Mouse (Mus musculus) kidney, postnatal 10 days (tissue): ENCODE results near the gene Ptpn22.

Source experiments
- DNase-seq: peaks from one replicate; pipeline ENCODE4 v3.0.0; 2021; ENCODE audit warnings: mixed read lengths

The Ptpn22 gene

DNA sequence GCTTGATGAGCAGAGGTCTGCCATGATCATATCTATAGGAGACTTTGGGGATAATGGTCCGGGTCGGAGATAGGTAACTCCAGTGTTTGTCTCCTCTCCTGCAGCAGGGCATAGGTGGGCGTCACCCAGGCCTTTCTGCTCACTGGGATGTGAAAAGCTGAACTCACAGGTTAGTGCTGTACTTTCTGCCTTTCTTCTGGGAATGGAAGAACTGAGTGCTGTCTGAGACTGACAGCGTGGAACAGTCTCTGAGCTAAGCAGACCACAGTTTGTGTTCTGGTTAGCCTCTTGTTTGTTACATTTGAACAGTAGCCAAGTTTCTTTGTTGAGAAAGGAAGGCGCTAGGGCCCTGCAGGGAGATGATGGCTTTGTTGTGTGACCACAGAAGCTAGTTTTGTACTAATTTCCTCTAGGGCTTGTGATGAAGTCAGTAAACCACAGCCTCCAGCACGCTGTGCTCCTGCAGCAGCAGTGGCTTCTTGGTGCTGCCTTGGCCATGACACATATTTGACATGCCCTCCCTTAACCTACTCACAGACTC, 326 bp downstream of the Ptpn22 start:
- peak; percentile 13 for DNase-seq

GRCm38 (mm10) chr3:103862721-103863220, 3.2 kb downstream of the Ptpn22 start:
- no peak for DNase-seq

DNA sequence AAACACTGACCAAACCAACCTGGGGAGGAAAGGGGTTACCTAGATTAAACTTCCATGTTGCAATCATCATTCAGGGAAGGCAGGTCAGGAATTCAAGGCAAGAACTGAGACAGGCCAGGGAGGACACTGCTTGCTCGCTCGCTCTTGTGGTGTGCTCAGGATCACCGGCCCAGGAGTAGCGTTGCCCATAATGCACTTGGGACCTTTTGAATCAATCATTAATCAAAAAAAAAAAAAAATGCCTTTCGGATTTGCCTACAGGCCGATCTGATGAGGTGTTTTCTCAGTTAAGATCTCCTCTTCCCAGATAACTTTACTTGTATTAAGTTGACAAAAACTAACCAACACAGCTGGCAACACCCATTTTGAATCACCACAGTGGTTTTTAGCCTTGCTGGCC, 4.6 kb downstream of the Ptpn22 start:
- DNase-seq, result peak; percentile 12

DNA sequence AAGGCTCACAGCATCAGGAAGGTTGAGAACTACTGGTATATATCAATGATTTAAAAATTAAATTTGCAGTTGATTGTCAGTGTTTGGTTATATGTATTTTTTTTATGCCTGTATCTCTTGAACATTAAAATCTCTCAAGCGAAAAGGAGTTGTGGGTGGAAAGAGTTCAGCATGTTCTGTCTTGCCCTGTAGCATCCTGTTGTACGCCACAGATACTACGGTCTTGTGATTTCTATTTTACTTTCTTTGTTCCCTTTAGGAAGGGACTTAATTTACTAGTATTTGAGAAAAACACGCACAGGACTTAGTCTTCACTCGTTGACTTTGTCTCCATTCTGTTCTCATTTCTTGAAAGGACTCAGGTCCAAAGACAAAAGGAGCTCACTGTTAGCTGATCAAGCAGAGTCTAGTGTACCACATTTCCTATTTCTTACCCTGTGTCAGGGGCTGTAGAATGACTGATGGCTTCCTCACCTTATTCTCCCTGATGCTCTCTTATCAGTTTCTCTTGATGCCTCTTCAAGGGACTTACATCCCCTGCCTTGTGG, 7.9 kb downstream of the Ptpn22 start:
- DNase-seq, result no peak

GRCm38 (mm10) chr3:103868008-103868407, 8.4 kb downstream of the Ptpn22 start:
- DNase-seq, result no peak

GRCm38 (mm10) chr3:103872663-103873098, 13.1 kb downstream of the Ptpn22 start:
- no peak for DNase-seq

DNA sequence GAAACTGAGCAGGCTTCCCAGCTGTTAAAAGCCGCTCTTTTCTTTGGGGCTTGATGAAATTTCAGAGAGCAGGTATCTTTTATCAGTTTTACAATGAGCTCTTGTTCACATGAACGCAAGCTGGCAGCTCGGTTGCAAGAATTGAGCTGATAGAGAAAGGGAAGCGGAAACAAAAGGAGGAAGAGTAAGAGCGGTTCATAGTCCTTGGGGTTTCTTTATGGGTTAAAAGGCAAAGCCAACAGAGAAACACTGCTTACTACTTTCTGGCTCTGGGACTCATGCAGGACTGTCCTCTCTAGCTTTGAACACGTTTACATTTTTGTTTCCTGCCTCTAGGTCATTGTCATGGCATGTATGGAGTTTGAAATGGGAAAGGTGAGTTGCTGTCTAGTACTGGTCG, 14.7 kb downstream of the Ptpn22 start:
- no peak for DNase-seq

DNA sequence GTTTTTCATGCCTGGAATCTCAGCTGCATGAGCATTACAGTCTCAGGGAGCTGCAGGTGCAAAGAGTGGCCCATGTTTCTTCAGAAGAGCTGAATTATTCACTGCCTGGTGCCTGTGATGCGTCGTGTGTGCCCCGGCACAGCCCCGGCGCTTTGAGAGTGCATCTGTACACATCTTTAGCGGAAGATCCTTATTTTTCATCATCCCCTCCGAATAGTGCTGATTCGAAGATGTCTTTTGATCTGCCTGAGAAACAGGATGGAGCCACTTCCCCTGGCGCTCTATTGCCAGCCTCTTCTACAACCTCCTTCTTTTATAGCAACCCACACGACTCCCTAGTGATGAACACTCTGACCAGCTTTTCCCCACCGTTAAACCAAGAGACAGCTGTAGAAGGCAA, 26.4 kb downstream of the Ptpn22 start:
- DNase-seq, result no peak

DNA sequence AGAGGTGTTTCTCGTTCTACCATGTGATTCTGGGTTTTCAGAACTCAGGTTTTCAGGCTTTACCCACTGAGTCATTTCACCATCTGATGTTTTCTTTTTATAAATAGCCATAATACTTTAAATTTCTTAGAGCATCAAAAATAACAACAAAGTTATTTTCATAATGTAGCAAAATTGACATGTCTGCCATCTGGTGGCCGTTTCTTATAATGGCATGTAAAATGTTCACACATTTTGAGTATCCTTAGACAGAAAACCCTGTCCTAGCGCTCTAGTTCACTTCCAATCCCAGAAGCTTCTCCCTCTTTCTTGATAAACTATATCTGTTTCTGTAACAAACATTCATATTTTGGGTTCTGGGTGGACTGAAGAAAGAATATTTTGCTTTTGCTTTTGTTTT, 28.0 kb downstream of the Ptpn22 start:
- DNase-seq, result peak; percentile 69

- no peak for DNase-seq
These were observed 33.8 kb downstream of the Ptpn22 start for GRCm38 (mm10) chr3:103893374-103893773.

DNA sequence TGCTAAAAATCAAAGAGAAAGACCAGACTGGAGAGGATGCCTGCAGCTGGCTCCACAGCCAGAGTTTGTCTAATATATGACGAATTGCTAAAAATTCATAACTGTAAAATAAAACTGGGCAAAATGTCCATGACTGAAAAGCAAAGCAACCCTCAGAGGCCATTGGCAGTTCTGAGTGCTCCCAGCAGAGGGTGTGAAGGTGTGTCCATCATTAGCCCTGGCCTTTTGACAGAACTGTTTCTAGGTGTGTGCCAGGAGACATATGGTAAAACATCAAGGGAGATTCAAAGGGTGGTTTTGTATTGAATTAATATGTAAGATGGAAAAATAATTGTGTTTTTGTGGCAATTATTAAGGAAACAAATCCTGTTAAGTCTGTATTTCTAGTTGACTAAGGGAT, 45.1 kb downstream of the Ptpn22 start:
- DNase-seq, result peak; percentile 51

DNA sequence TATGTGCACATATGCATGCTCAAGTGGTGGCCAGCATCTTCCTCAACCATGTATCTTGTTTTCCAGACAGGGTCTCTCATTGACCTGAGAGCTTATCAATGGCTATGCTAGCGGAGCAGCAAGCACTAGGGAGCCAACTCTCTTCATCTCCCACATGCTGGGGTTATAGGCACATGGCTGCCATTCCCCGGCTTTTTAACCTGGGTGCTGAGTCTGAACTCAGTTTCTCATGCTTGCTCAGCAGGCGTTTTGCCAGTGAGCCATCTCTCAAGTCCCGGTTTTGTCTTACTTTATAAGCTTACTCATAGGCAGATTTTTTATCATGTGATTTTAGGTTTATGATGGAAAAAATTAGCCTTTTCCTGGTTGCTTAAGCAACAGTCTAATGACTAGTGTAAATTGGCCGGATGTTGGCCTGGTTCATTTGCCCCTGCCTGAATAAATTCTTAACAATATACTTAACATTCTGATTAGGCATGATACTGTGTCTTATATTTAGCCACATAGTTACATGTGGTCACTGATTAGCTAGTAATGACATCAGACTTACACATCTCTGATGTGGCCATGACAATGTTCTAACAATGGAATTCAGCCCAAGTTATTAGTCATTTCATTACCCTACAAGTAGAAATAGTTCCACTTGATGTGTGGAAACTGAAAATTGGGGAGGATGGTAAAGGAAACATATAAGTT, 47.9 kb downstream of the Ptpn22 start:
- no peak for DNase-seq

DNA sequence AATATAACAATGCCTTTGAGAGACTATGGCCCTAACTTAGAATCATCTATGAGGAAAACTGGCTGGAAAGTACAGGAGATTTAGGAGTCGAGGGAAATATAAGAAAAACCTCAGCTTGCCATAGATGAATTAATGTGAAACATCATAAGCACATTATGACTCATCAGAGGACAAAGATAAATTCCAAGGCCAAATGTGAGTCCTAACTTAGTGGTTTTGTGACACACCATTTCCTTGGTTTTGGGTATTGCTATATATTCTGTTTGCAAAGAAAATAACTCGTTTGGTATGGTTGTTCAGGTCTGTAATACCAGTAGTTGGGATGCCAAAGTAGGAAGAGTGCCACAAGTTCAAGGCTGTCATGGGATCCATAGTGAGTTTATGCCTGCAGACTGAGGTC, 49.2 kb downstream of the Ptpn22 start:
- DNase-seq, result no peak

- peak; percentile 43 for DNase-seq
These were observed 53.9 kb downstream of the Ptpn22 start for GRCm38 (mm10) chr3:103913451-103913961.

DNA sequence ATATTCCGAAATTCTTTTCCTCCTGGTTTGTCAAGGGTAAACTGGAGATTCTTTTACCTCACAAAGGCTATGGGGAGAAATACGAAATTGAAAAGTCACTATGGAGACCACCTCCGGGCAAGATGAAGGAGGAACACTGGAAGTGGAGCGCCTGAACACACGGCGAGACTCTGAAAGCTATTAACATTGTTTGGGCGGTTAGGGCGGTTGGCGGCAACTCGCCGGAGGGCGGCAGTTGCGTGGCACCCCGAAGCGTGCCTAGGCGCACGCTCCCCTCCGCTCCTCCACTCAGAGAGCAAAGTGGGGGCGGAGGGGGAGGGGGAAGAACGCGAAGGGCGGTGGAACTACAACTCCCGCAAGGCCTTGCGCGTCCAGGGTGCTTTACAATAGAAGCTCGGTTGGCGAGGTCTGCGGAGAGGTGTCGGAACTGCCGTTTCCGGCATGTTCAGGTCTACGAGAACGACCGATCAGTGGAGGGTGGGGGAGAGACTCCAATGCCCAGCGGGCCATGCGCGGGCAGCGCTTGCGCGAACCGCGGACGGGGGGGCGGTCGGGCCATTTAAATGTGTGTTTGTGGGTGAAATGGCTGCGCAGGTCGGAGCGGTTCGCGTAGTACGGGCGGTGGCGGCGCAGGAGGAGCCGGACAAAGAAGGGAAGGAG, 54.5 kb downstream of the Ptpn22 start, which contains the start of gene Rsbn1:
Gene Rsbn1, plus strand, starts transcription at position 111 of the 660 bp plus-strand sequence.
- peak; percentile 97 for DNase-seq

DNA sequence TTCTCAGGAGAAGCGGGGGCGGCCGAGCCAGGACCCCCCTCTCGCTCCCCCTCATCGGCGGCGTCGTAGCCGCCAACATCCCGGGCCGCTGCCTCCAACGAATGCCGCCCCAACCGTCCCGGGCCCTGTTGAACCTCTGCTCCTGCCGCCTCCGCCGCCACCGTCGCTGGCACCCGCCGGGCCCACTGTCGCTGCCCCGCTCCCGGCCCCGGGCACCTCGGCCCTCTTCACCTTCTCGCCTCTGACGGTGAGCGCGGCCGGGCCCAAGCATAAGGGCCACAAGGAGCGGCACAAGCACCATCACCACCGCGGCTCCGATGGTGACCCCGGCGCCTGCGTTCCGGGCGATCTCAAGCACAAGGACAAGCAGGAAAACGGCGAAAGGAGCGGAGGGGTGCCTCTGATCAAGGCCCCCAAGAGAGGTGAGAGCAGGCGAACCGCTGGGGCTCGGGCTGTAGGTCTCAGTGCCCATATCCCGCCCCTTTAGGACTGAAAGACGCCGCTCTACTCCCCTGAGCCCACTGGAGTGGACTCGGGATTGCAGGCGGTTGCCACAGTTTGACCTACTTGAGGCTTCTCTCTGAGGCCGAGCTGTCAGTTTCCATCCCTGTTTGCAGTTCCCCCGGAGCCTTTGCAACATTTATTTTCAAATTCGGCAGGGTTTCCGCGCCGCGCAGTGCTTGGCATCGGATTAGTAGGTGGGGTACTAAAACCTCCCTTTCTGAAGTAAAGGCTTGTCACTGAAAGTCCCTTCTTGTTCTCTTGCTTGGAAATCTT, 55.3 kb downstream of the Ptpn22 start:
- peak; percentile 71 for DNase-seq

GRCm38 (mm10) chr3:103915509-103915896, 55.9 kb downstream of the Ptpn22 start:
- DNase-seq, result no peak

GRCm38 (mm10) chr3:103916205-103916838, 56.7 kb downstream of the Ptpn22 start:
- no peak for DNase-seq

GRCm38 (mm10) chr3:103916839-103917237, 57.2 kb downstream of the Ptpn22 start:
- DNase-seq, result no peak

DNA sequence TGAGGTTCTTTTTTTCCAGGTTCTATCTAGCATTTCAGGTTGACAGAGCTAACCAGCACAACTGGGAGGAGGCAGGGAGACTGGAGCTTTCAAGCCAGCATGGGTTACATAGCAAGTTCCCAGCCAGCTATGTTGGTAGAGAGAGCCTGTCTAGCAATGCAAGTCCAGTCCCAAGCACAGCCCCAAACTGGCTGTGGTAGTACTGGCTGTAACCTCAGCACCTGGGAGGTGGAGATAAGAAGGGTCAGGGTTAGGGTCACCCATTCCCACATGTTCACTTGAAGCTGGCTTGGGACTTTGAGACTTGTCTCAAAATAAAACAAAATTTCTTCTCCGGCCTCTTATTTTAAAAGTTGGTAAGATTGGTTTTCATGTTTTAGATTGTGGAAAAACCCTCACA, 60.5 kb downstream of the Ptpn22 start:
- DNase-seq, result no peak

GRCm38 (mm10) chr3:103925302-103925701, 65.7 kb downstream of the Ptpn22 start:
- no peak for DNase-seq

- peak; percentile 22 for DNase-seq
These were observed 67.9 kb downstream of the Ptpn22 start for GRCm38 (mm10) chr3:103927511-103927910.
